Mouse (Mus musculus) ES-E14 (cell line): ENCODE measurements around the gene Rxrb. TPM values are rescaled to one million over a fixed set of nuclear protein-coding genes. Genes with fewer than 3 reads are reported as not detected.

Experiments
- DNase-seq: peaks from one replicate; pipeline ENCODE4 v3.0.0-alpha.2; 2013; ENCODE audit warnings: low read depth, low spot score
- H3K27ac ChIP-seq: 2 replicates; pipeline ENCODE4 v1.5.1; 2012; ENCODE audit warnings: low read depth, mild to moderate bottlenecking, low read length, moderate library complexity, mixed read lengths; ENCODE audit not compliant: poor library complexity, insufficient read depth, severe bottlenecking
- H3K36me3 ChIP-seq: 2 replicates; pipeline ENCODE4 v1.6.1; 2012; ENCODE audit warnings: mild to moderate bottlenecking, low read length, moderate library complexity, mixed read lengths; ENCODE audit not compliant: control insufficient read depth, poor library complexity, insufficient read depth, severe bottlenecking
- H3K4me1 ChIP-seq, 2 experiments: fragments of 150-350 bp in 1 of 2; sonication (generic) in 1 of 2; 2 replicates each; pipeline ENCODE4 v1.6.1; 2012; ENCODE audit warnings: low read length in 2 of 2, mild to moderate bottlenecking in 1 of 2, mixed read lengths in 1 of 2; ENCODE audit not compliant: control insufficient read depth in 2 of 2, insufficient read depth in 2 of 2, poor library complexity in 1 of 2
- H3K4me3 ChIP-seq, 2 experiments: fragments of 150-350 bp in 1 of 2; sonication (generic) in 1 of 2; 2 replicates each; pipeline ENCODE4 v1.5.1; 2012; ENCODE audit warnings: low read length in 2 of 2, low read depth in 1 of 2, mild to moderate bottlenecking in 1 of 2, mixed read lengths in 1 of 2; ENCODE audit not compliant: insufficient read depth in 1 of 2, poor library complexity in 1 of 2, severe bottlenecking in 1 of 2
- H3K9ac ChIP-seq: 2 replicates; pipeline ENCODE4 v1.6.1; 2012; ENCODE audit warnings: low read depth, mild to moderate bottlenecking, low read length, mixed read lengths; ENCODE audit not compliant: poor library complexity, insufficient read depth, severe bottlenecking
- H3K9me3 ChIP-seq: fragments of 150-350 bp; sonication (generic); 2 replicates; pipeline ENCODE4 v1.6.1; 2012; ENCODE audit warnings: low read depth, mild to moderate bottlenecking, low read length; ENCODE audit not compliant: control insufficient read depth, insufficient read depth
- CHD2 ChIP-seq: IDR thresholded peaks from 2 replicates; pipeline ENCODE4 v1.6.1; 2014; ENCODE audit warnings: mild to moderate bottlenecking, low read depth, low read length, inconsistent platforms
- HCFC1 ChIP-seq: IDR thresholded peaks from 2 replicates; pipeline ENCODE4 v1.6.1; 2012; ENCODE audit warnings: low read length, inconsistent platforms, borderline replicate concordance; ENCODE audit not compliant: insufficient read depth
- MAFK ChIP-seq: IDR thresholded peaks from 2 replicates; pipeline ENCODE4 v1.6.1; 2014; ENCODE audit warnings: mild to moderate bottlenecking, low read depth, low read length, inconsistent platforms; ENCODE audit not compliant: insufficient read depth
- ZC3H11A ChIP-seq: IDR thresholded peaks from 2 replicates; pipeline ENCODE4 v1.6.1; 2012; ENCODE audit warnings: low read depth, mild to moderate bottlenecking, inconsistent platforms, low read length, borderline replicate concordance
- ZNF384 ChIP-seq: IDR thresholded peaks from 2 replicates; pipeline ENCODE4 v1.6.1; 2012; ENCODE audit warnings: low read depth, low read length, inconsistent platforms
- in situ Hi-C, 2 experiments: fragments of 600-800 bp; cut with MboI; formaldehyde crosslinking; loops; one replicate each; pipeline ENCODE4 v1.15.1; 2025; ENCODE audit warnings: low sequenced_read_pairs in 2 of 2, inconsistent platforms in 1 of 2; ENCODE audit not compliant: unreplicated experiment in 2 of 2
- total RNA-seq: library from RNA; depleted of rRNA; stranded (reverse); fragments of 300-350 nt; gene quantifications from 2 replicates; pipeline ENCODE4 v1.2.3, GENCODE M21; 2012

Rxrb gene
- total RNA-seq, 1 experiment = 52.4 TPM

- peaks cover 10% of the 10 kb centered on the region for H3K9me3 ChIP-seq
- peaks cover 11% of the 10 kb centered on the region; the same call in 1 of the 2 replicates for H3K36me3 ChIP-seq
- H3K9ac ChIP-seq = no peak overlapping the region
- no peak overlapping the region; the same call in 1 of the 2 replicates for H3K27ac ChIP-seq
- peaks cover 0 to 22% of the 10 kb centered on the region in 2 experiments; a peak in 2 of 4 replicates for H3K4me1 ChIP-seq
- DNase-seq = no peak
- peak overlapping the region; percentile 28 to 47; a peak in 3 of 4 replicates for H3K4me3 ChIP-seq
- in situ Hi-C loops = no loop called here
- TF ChIP-seq HCFC1 (no peak), ZNF384 (no peak), CHD2 (no peak), MAFK (no peak), ZC3H11A (no peak)
Observed at GRCm38 (mm10) chr17:34021539-34022413, 9.8 kb upstream of the Rxrb start.

DNA sequence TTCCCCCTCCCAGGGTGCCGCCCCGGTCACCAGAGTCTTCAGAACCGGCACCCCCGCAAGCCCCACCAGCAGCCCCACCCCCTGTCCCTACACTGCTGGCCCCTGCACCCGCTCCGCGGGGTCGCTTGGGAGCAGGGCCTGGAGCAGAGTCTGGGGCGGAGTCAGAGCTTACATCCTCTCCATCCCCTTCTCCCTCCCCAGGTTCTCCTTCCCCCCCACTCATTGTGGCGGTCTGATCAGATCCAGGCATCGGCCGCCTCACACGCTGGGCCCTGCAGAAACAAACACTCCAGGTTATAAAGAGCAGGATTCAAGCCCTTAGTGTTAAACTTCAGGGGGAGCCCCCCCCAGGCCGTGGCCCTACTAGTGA, 9.2 kb upstream of the Rxrb start:
- Histone ChIP-seq H3K27ac (no peak overlapping the region), H3K4me3 (peak overlapping the region; percentile 28 to 47; a peak in 3 of 4 replicates), H3K4me1 (peaks cover 2 to 26% of the 10 kb centered on the region in 2 experiments; a peak in 3 of 4 replicates), H3K9me3 (peaks cover 10% of the 10 kb centered on the region), H3K9ac (no peak overlapping the region), H3K36me3 (peaks cover 11% of the 10 kb centered on the region; the same call in 1 of the 2 replicates)
- no peak for DNase-seq
- in situ Hi-C loops = no loop called here
- TF ChIP-seq ZC3H11A (no peak), HCFC1 (no peak), CHD2 (no peak), ZNF384 (no peak), MAFK (no peak)

DNA sequence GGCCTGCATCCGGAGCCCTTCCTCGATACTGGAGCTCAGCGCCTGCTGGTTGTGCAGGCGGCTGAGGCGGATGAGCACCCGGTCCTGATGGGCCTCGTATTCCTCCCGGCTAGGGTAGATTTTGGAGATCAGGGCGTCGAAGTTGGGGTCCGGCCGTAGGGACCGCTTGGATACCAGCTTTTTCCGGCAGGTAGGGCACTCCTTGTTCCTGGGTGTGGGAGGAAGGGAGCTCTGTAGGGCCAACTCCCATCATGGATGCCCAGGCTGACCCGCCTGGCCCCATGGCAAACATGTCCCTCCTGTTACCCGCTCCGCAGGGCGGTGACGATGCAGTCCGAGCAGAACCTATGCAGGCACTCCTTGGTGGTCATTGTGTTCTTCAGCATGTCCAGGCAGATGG, 8.6 kb upstream of the Rxrb start:
- Histone ChIP-seq H3K36me3 (peaks cover 11% of the 10 kb centered on the region; the same call in 1 of the 2 replicates), H3K27ac (no peak overlapping the region), H3K9ac (no peak overlapping the region), H3K9me3 (peaks cover 9% of the 10 kb centered on the region), H3K4me3 (peak overlapping the region; percentile 3 to 6; a peak in 2 of 4 replicates), H3K4me1 (peaks cover 2 to 26% of the 10 kb centered on the region in 2 experiments; a peak in 3 of 4 replicates)
- DNase-seq = no peak
- in situ Hi-C loops = no loop called here
- TF ChIP-seq ZC3H11A (no peak), CHD2 (no peak), MAFK (no peak), ZNF384 (no peak), HCFC1 (no peak)

DNA sequence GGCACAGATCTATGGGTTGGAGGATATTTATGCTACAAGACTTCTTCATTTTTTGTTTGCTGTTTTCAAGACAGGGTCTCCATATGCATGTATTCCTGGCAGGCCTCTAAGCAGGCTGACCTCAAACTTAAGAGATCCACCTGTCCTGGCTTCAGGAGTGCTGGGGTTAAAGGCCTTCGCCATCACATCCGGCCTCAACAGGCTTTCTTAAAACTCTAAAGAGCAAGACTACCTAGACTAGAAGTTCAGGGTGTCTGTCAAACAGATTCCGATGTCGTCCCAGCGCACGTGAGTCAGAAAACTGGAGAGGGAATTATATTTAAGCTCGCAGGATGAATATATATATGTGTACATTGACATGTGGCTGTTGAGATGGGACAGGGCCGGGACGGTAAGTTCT, 7.9 kb upstream of the Rxrb start:
- H3K36me3 ChIP-seq = peaks cover 16% of the 10 kb centered on the region
- H3K9ac ChIP-seq = no peak overlapping the region
- TF ChIP-seq ZC3H11A = no peak
- no peak for TF ChIP-seq ZNF384
- no peak for TF ChIP-seq HCFC1
- no peak for TF ChIP-seq CHD2
- TF ChIP-seq MAFK = no peak
- H3K27ac ChIP-seq = no peak overlapping the region
- H3K4me1 ChIP-seq = peaks cover 4 to 27% of the 10 kb centered on the region in 2 experiments
- in situ Hi-C loops = no loop called here
- peak overlapping the region; percentile 84 to 90; a peak in 3 of 4 replicates for H3K4me3 ChIP-seq
- H3K9me3 ChIP-seq = peaks cover 6% of the 10 kb centered on the region; the same call in 1 of the 2 replicates
- no peak for DNase-seq
